Mouse (Mus musculus): ENCODE results near the gene Ltbp2. TPM values are rescaled to one million over a fixed set of nuclear protein-coding genes. Genes with fewer than 3 reads are reported as not detected.

Ltbp2 gene
- total RNA-seq (2021) = 1 to 10 TPM in 1 of 2 experiments, under 1 TPM in 1; 0.99 to 2.3 TPM
- 5.6 TPM in 2 replicates for polyA plus RNA-seq (2012; rRNA removed)
- long read RNA-seq = 0 reads

DNA sequence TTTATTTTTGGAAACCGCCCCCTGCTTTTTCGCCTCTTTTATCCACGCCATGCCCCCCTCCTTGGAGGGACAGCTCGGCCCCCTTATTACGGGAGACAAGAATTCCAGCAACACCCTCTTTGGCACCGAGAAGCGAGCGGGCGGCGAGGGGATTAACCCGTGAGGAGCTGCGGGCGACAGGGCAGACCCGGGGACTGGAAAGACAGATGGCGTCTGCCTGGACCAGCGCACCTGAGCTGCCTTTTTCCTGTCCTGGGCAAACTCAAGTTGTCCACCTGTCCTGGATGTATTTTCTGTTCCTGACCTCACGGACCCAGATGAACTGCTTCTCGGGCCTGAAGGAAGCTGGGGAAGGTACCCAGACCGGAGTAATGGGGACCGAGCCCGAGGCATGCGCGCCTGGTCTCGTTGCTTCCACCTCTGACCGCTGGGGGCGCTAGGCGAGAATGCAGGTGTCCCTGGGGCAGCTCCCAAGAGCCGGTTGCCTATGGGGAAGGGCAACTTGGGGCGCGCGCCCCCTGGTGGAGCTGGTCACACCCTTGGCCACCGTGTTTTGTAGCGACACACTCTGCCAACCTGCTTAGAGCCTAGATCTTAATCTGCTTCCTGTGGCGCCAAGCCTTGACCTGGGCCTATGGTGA is at the start of gene Ltbp2:
Ltbp2 (minus strand) TSS at position 52 of the 641 bp plus-strand sequence.
- WGBS = 4% methylated on average over 34 of the region's 34 CpGs
- peak within 1 kb of the TSS; percentile 31 for H3K4me3 ChIP-seq
- peak within 1 kb of the TSS; percentile 37 for H3K9ac ChIP-seq (ENCODE audit: low read depth, low read length)

DNA sequence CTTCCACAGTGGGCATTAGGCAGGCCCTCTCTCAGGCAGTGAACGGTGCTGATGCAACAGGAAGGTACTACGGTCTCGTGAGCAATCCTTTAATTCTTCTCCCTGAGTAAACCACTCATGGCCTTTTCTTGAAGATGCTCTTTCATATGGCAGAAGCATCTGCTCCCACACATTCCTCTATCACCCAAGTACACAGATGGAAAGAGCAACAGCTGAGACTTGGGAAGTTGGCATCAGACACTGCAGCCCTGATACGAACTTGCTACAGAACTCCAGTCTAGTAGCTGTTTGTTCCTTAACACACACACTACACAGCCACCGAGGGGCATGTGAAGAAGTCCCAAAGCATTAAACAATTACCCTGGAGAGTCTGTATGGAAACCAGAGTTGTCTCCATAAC is 48.0 kb upstream of the Ltbp2 start:
- Histone ChIP-seq H3K4me3 (no peak overlapping the region), H3K27me3 (ENCODE audit: control insufficient read depth, insufficient read depth, low read length) (no peaks in the 10 kb centered on the region), H3K79me2 (replicated peaks; ENCODE audit: control insufficient read depth, insufficient read depth, low read length) (no peaks in the 10 kb centered on the region), H3K36me3 (ENCODE audit: control insufficient read depth, insufficient read depth, low read length) (peaks cover 14% of the 10 kb centered on the region), H3K4me1 (ENCODE audit: control insufficient read depth, insufficient read depth, low read length) (no peaks in the 10 kb centered on the region), H3K27ac (no peak overlapping the region), H3K9ac (ENCODE audit: low read depth, low read length) (no peak overlapping the region)
- DNase-seq = no peak
- WGBS = 88% methylated on average over 5 of the region's 5 CpGs
- TF ChIP-seq CTCF (IDR thresholded peaks at IDR 0.05) (no peak), POLR2A (IDR thresholded peaks at IDR 0.05; ENCODE audit: insufficient read depth, low read depth, low read length) (no peak), EP300 (IDR thresholded peaks at IDR 0.05; ENCODE audit: insufficient read depth, low read depth, low read length) (no peak)
- intact Hi-C loops (cut with DNase I) = loop anchor here (5.0 kb wide), 1 partner anchor 48 kb away; the partner anchor contains the start of genes Arel1 and Fcf1

More for the DNA sequence above, at the start of gene Ltbp2:
- TF ChIP-seq CTCF (IDR thresholded peaks at IDR 0.05) (peak; percentile 94), POLR2A (IDR thresholded peaks at IDR 0.05; ENCODE audit: insufficient read depth, low read depth, low read length) (no peak), EP300 (IDR thresholded peaks at IDR 0.05; ENCODE audit: insufficient read depth, low read depth, low read length) (no peak)
- Histone ChIP-seq H3K79me2 (replicated peaks; ENCODE audit: control insufficient read depth, insufficient read depth, low read length) (no peaks in the 10 kb centered on the region), H3K4me1 (ENCODE audit: control insufficient read depth, insufficient read depth, low read length) (0 out of 2 replicates have a peak, but pooled peaks cover 1% of the 10 kb centered on the region), H3K27me3 (ENCODE audit: control insufficient read depth, insufficient read depth, low read length) (peaks cover 13% of the 10 kb centered on the region), H3K36me3 (ENCODE audit: control insufficient read depth, insufficient read depth, low read length) (no peaks in the 10 kb centered on the region), H3K27ac (no peak within 1 kb of the TSS)
- DNase-seq = peak; percentile 74 to 77
- intact Hi-C loops (cut with DNase I) = loop anchor here (5.0 to 10.0 kb wide), 2 partner anchors 91 to 188 kb away; no protein-coding TSS in a partner anchor

GRCm38 (mm10) chr12:84921881-84922419 is 45.6 kb upstream of the Ltbp2 start:
- no peaks in the 10 kb centered on the region for H3K4me1 ChIP-seq (ENCODE audit: control insufficient read depth, insufficient read depth, low read length)
- 57% methylated on average over 8 of the region's 8 CpGs for WGBS
- peak overlapping the region; percentile 33; the same call in 1 of the 2 replicates for H3K4me3 ChIP-seq
- TF ChIP-seq EP300 (IDR thresholded peaks at IDR 0.05; ENCODE audit: insufficient read depth, low read depth, low read length) = no peak
- TF ChIP-seq CTCF (IDR thresholded peaks at IDR 0.05) = no peak
- no peak for TF ChIP-seq POLR2A (IDR thresholded peaks at IDR 0.05; ENCODE audit: insufficient read depth, low read depth, low read length)
- DNase-seq = no peak
- peaks cover 14% of the 10 kb centered on the region for H3K36me3 ChIP-seq (ENCODE audit: control insufficient read depth, insufficient read depth, low read length)
- intact Hi-C loops (cut with DNase I) = loop anchor here (5.0 kb wide), 1 partner anchor 50 kb away; the partner anchor contains the start of genes Arel1 and Fcf1
- no peaks in the 10 kb centered on the region for H3K27me3 ChIP-seq (ENCODE audit: control insufficient read depth, insufficient read depth, low read length)
- peak overlapping the region; percentile 79 for H3K27ac ChIP-seq
- H3K79me2 ChIP-seq (replicated peaks; ENCODE audit: control insufficient read depth, insufficient read depth, low read length) = no peaks in the 10 kb centered on the region
- peak overlapping the region; percentile 41; the same call in 1 of the 2 replicates for H3K9ac ChIP-seq (ENCODE audit: low read depth, low read length)

GRCm38 (mm10) chr12:84918809-84919208 is 42.5 kb upstream of the Ltbp2 start:
- WGBS = 91% methylated on average over 6 of the region's 6 CpGs
- TF ChIP-seq EP300 (IDR thresholded peaks at IDR 0.05; ENCODE audit: insufficient read depth, low read depth, low read length) = no peak
- TF ChIP-seq POLR2A (IDR thresholded peaks at IDR 0.05; ENCODE audit: insufficient read depth, low read depth, low read length) = no peak
- TF ChIP-seq CTCF (IDR thresholded peaks at IDR 0.05) = no peak
- Histone ChIP-seq H3K36me3 (ENCODE audit: control insufficient read depth, insufficient read depth, low read length) (peaks cover 14% of the 10 kb centered on the region; the same call in 1 of the 2 replicates), H3K4me3 (no peak overlapping the region), H3K27ac (no peak overlapping the region), H3K79me2 (replicated peaks; ENCODE audit: control insufficient read depth, insufficient read depth, low read length) (no peaks in the 10 kb centered on the region), H3K9ac (ENCODE audit: low read depth, low read length) (no peak overlapping the region), H3K4me1 (ENCODE audit: control insufficient read depth, insufficient read depth, low read length) (no peaks in the 10 kb centered on the region), H3K27me3 (ENCODE audit: control insufficient read depth, insufficient read depth, low read length) (no peaks in the 10 kb centered on the region)
- intact Hi-C loops (cut with DNase I) = no loop called here
- DNase-seq = no peak

GRCm38 (mm10) chr12:84917799-84918198 is 41.5 kb upstream of the Ltbp2 start:
- Histone ChIP-seq H3K9ac (ENCODE audit: low read depth, low read length) (no peak overlapping the region), H3K27me3 (ENCODE audit: control insufficient read depth, insufficient read depth, low read length) (no peaks in the 10 kb centered on the region), H3K4me3 (no peak overlapping the region), H3K36me3 (ENCODE audit: control insufficient read depth, insufficient read depth, low read length) (peaks cover 12% of the 10 kb centered on the region; the same call in 1 of the 2 replicates), H3K79me2 (replicated peaks; ENCODE audit: control insufficient read depth, insufficient read depth, low read length) (no peaks in the 10 kb centered on the region), H3K4me1 (ENCODE audit: control insufficient read depth, insufficient read depth, low read length) (no peaks in the 10 kb centered on the region), H3K27ac (no peak overlapping the region)
- no peak for DNase-seq
- WGBS = 43% methylated on average over 3 of the region's 3 CpGs
- intact Hi-C loops (cut with DNase I) = no loop called here
- TF ChIP-seq CTCF (IDR thresholded peaks at IDR 0.05) (no peak), POLR2A (IDR thresholded peaks at IDR 0.05; ENCODE audit: insufficient read depth, low read depth, low read length) (no peak), EP300 (IDR thresholded peaks at IDR 0.05; ENCODE audit: insufficient read depth, low read depth, low read length) (no peak)

GRCm38 (mm10) chr12:84914959-84915358 is 38.6 kb upstream of the Ltbp2 start:
- intact Hi-C loops (cut with DNase I) = no loop called here
- 83% methylated on average over 5 of the region's 5 CpGs for WGBS
- Histone ChIP-seq H3K27me3 (ENCODE audit: control insufficient read depth, insufficient read depth, low read length) (no peaks in the 10 kb centered on the region), H3K4me3 (no peak overlapping the region), H3K27ac (no peak overlapping the region), H3K36me3 (ENCODE audit: control insufficient read depth, insufficient read depth, low read length) (no peaks in the 10 kb centered on the region), H3K4me1 (ENCODE audit: control insufficient read depth, insufficient read depth, low read length) (no peaks in the 10 kb centered on the region), H3K79me2 (replicated peaks; ENCODE audit: control insufficient read depth, insufficient read depth, low read length) (no peaks in the 10 kb centered on the region), H3K9ac (ENCODE audit: low read depth, low read length) (no peak overlapping the region)
- TF ChIP-seq EP300 (IDR thresholded peaks at IDR 0.05; ENCODE audit: insufficient read depth, low read depth, low read length) = no peak
- no peak for TF ChIP-seq POLR2A (IDR thresholded peaks at IDR 0.05; ENCODE audit: insufficient read depth, low read depth, low read length)
- TF ChIP-seq CTCF (IDR thresholded peaks at IDR 0.05) = no peak
- no peak for DNase-seq

All from heart, adult 2 months (tissue).